Mouse (Mus musculus) cerebellum, adult 2 months (tissue): ENCODE data around the gene Golt1a.

Experiments
- CTCF ChIP-seq: fragments of 200-500 bp; IDR thresholded peaks from 2 replicates; pipeline ENCODE4 v1.5.1; 2011; ENCODE audit warnings: low read depth, mild to moderate bottlenecking, control low read depth, low read length, moderate library complexity, borderline replicate concordance; ENCODE audit not compliant: insufficient read depth
- POLR2A ChIP-seq: fragments of 200-500 bp; IDR thresholded peaks from 2 replicates; pipeline ENCODE4 v1.6.1; 2011; ENCODE audit warnings: low read length, control low read depth, borderline replicate concordance; ENCODE audit not compliant: insufficient read depth

DNA sequence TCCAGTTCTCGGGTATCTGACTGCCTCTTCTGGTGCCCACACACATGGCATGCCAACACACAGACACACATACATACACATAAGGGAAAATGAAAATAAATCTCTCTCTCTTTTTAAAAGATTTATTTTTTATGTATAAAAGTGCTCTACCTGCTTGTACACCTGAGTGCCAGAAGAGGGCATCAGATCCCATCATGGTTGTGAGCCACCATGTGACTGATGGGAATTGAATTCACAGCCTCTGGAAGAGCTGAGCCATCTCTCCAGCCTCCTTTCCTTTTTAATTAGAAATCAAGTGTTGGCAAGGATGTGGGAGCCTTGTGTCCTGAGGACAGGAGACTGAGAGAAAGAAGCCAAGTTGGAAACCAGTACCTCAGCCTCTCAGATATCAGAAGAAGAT, 7.5 kb downstream of the Golt1a start:
- TF ChIP-seq CTCF (no peak), POLR2A (no peak)
